Mouse (Mus musculus): ENCODE results near the gene Thbs2. TPM values are rescaled to one million over a fixed set of nuclear protein-coding genes. Genes with fewer than 3 reads are reported as not detected.

Thbs2 gene
- total and polyA plus RNA-seq, 3 experiments: 0.03 TPM; not detected in 2

DNA sequence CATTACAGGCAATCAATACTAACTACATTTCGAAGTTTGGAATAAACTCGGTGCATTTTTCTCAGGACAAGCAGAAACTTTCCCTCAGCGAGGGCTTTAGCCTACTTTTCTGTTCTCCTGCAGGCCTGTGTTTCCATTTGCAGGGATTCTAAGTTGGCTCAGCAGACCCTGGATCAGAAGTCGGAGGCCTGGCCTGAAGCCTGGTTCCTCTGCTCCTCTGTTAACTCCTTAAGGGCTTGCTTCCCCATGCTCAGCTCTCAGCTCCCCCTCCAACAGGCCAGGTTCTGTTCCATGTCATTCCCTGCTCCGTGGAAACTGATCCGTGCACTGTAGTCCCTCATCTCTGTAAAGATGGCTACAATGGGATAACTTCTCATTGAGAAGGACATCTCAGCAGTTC is 2.1 kb downstream of the Thbs2 start:
- H3K9ac ChIP-seq (ENCODE audit: insufficient read depth, low read depth): no peak overlapping the region
- H3K27me3 ChIP-seq (replicated peaks): no peaks in the 10 kb centered on the region
- H3K9me3 ChIP-seq (replicated peaks; ENCODE audit: low read length): no peaks in the 10 kb centered on the region
- no peak for TF ChIP-seq ZMIZ1 (IDR thresholded peaks at IDR 0.05; ENCODE audit: low read depth, low read length)
- TF ChIP-seq RCOR1 (conservative IDR thresholded peaks at IDR 0.05; ENCODE audit: low read depth, low read length): no peak
- TF ChIP-seq ZNF384 (IDR thresholded peaks at IDR 0.05; ENCODE audit: low read depth, low read length): no peak
- no peak for TF ChIP-seq TBP (conservative IDR thresholded peaks at IDR 0.05; ENCODE audit: low read depth, low read length)
- H3K4me2 ChIP-seq (ENCODE audit: insufficient read depth, low read depth, poor library complexity, severe bottlenecking): no peak overlapping the region
- H3K79me2 ChIP-seq (replicated peaks; ENCODE audit: control insufficient read depth, extremely low read depth, insufficient read depth, poor library complexity, severe bottlenecking): no peaks in the 10 kb centered on the region
- no peak overlapping the region for H3K27ac ChIP-seq (ENCODE audit: insufficient read depth, low read depth)
- no peaks in the 10 kb centered on the region for H3K36me3 ChIP-seq (replicated peaks in 1 of 2; ENCODE audit: control insufficient read depth in 1 of 2, insufficient read depth in 1 of 2, low read length in 1 of 2)
- dilution Hi-C loops (cut with MboI; ENCODE audit: extremely low pct_ligation_motif_present, extremely low pct_unique_long_range_greater_than_20kb, low sequenced_read_pairs) (no loop called here), in situ Hi-C loops (cut with MboI; ENCODE audit: low pct_ligation_motif_present, low pct_unique_long_range_greater_than_20kb, low sequenced_read_pairs) (no loop called here)
- H3K4me3 ChIP-seq (replicated peaks in 1 of 3; ENCODE audit: low read depth in 2 of 3, low read length in 2 of 3, poor library complexity in 1 of 3): no peak overlapping the region
- peaks cover 0 to 10% of the 10 kb centered on the region in 2 experiments; a peak in 2 of 4 replicates for H3K4me1 ChIP-seq (ENCODE audit: control insufficient read depth in 1 of 2, insufficient read depth in 2 of 2)
- DNase-seq (ENCODE audit: extremely low read depth): no peak

DNA sequence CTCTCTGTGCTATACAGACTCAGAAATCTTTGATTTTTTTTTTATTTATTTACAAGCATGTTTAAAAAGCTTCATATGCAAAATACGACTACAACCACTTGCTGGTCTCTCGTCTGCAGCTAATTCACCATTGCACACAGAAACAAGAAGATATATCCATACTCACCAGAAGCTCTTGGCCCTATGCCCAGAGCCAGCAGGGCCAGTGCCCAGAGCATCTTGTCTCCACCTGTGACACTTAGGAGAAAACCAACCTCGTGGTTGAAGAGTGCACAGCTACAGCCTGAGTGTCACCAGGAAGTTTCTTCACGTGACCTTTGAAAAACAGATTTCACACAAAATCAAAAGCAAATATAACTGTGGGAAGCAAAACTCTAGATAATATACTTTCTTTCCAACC is 2.8 kb downstream of the Thbs2 start:
- Histone ChIP-seq H3K4me1 (ENCODE audit: control insufficient read depth in 1 of 2, insufficient read depth in 2 of 2) (peaks cover 0 to 10% of the 10 kb centered on the region in 2 experiments; a peak in 2 of 4 replicates), H3K36me3 (replicated peaks in 1 of 2; ENCODE audit: control insufficient read depth in 1 of 2, insufficient read depth in 1 of 2, low read length in 1 of 2) (no peaks in the 10 kb centered on the region), H3K27ac (ENCODE audit: insufficient read depth, low read depth) (no peak overlapping the region), H3K4me3 (replicated peaks in 1 of 3; ENCODE audit: low read depth in 2 of 3, low read length in 2 of 3, poor library complexity in 1 of 3) (no peak overlapping the region), H3K27me3 (replicated peaks) (no peaks in the 10 kb centered on the region), H3K9ac (ENCODE audit: insufficient read depth, low read depth) (no peak overlapping the region), H3K9me3 (replicated peaks; ENCODE audit: low read length) (no peaks in the 10 kb centered on the region), H3K79me2 (replicated peaks; ENCODE audit: control insufficient read depth, extremely low read depth, insufficient read depth, poor library complexity, severe bottlenecking) (no peaks in the 10 kb centered on the region), H3K4me2 (ENCODE audit: insufficient read depth, low read depth, poor library complexity, severe bottlenecking) (no peak overlapping the region)
- DNase-seq (ENCODE audit: extremely low read depth): no peak
- dilution Hi-C loops (cut with MboI; ENCODE audit: extremely low pct_ligation_motif_present, extremely low pct_unique_long_range_greater_than_20kb, low sequenced_read_pairs) (no loop called here), in situ Hi-C loops (cut with MboI; ENCODE audit: low pct_ligation_motif_present, low pct_unique_long_range_greater_than_20kb, low sequenced_read_pairs) (no loop called here)
- TF ChIP-seq HCFC1 (IDR thresholded peaks at IDR 0.05; ENCODE audit: low read depth, low read length): no peak
- TF ChIP-seq POLR2AphosphoS2 (IDR thresholded peaks at IDR 0.05; ENCODE audit: low read depth, low read length): no peak
- TF ChIP-seq E2F4 (IDR thresholded peaks at IDR 0.05; ENCODE audit: insufficient replicate concordance, low read depth, low read length): no peak
- no peak for TF ChIP-seq MAX (IDR thresholded peaks at IDR 0.05; ENCODE audit: low read length)
- no peak for TF ChIP-seq MAZ (IDR thresholded peaks at IDR 0.05; ENCODE audit: low read depth, low read length)
- TF ChIP-seq BHLHE40 (IDR thresholded peaks at IDR 0.05; ENCODE audit: low read depth, low read length): 0 out of 2 replicates have a peak, but pooled peaks have one; percentile 8

DNA sequence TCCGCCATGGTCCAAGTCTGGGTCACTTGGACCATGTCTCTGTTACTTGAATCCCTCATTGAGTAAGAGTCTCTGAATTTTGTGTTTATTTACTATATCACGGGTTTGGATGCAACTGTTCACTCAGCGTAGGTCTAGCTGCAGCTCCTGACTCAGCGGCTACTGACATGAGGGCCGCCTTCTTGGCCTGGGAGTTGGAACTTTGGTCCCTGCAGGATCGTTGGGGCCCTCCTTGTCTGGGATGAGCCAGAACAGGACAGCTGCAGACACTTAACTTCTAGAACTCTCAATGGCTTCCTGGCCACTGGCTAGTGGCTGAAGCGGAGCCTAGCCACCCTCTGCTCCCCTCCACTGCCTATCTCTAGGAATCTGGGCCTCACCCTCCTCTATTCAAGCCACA is 11.2 kb downstream of the Thbs2 start:
- Histone ChIP-seq H3K4me1 (ENCODE audit: control insufficient read depth in 1 of 2, insufficient read depth in 2 of 2) (no peaks in the 10 kb centered on the region), H3K36me3 (replicated peaks in 1 of 2; ENCODE audit: control insufficient read depth in 1 of 2, insufficient read depth in 1 of 2, low read length in 1 of 2) (no peaks in the 10 kb centered on the region), H3K79me2 (replicated peaks; ENCODE audit: control insufficient read depth, extremely low read depth, insufficient read depth, poor library complexity, severe bottlenecking) (no peaks in the 10 kb centered on the region), H3K27me3 (replicated peaks) (no peaks in the 10 kb centered on the region), H3K9ac (ENCODE audit: insufficient read depth, low read depth) (no peak overlapping the region), H3K4me2 (ENCODE audit: insufficient read depth, low read depth, poor library complexity, severe bottlenecking) (no peak overlapping the region), H3K27ac (ENCODE audit: insufficient read depth, low read depth) (no peak overlapping the region), H3K9me3 (replicated peaks; ENCODE audit: low read length) (no peaks in the 10 kb centered on the region), H3K4me3 (replicated peaks in 1 of 3; ENCODE audit: low read depth in 2 of 3, low read length in 2 of 3, poor library complexity in 1 of 3) (no peak overlapping the region)
- DNase-seq (ENCODE audit: extremely low read depth): no peak
- TF ChIP-seq ETS1 (conservative IDR thresholded peaks at IDR 0.05; ENCODE audit: low read depth, low read length) (no peak), HCFC1 (IDR thresholded peaks at IDR 0.05; ENCODE audit: low read depth, low read length) (no peak), MEF2A (IDR thresholded peaks at IDR 0.05; ENCODE audit: borderline replicate concordance, low read depth, low read length) (no peak), USF2 (conservative IDR thresholded peaks at IDR 0.05; ENCODE audit: low read depth, low read length) (no peak), NELFE (IDR thresholded peaks at IDR 0.05; ENCODE audit: low read depth, low read length) (no peak), PAX5 (IDR thresholded peaks at IDR 0.05; ENCODE audit: low read length) (no peak)
- dilution Hi-C loops (cut with MboI; ENCODE audit: extremely low pct_ligation_motif_present, extremely low pct_unique_long_range_greater_than_20kb, low sequenced_read_pairs) (no loop called here), in situ Hi-C loops (cut with MboI; ENCODE audit: low pct_ligation_motif_present, low pct_unique_long_range_greater_than_20kb, low sequenced_read_pairs) (no loop called here)
